Mouse (Mus musculus) kidney, adult 2 months (tissue): ENCODE measurements at regions not wholly inside any gene's neighbourhood (a gene's known extent, or its start where the extent isn't known, plus 50 kb on each side); places are given as distances from the start of the nearest gene placed in this dataset.
"Not testable (repeated sequence)": the region's sequence is repeated elsewhere in the genome, so short reads cannot be mapped to it uniquely, and the experiment has no call there.

Experiments
- DNase-seq: peaks from one replicate; pipeline ENCODE4 v3.0.0; 2021
- H3K27ac ChIP-seq: fragments of 200-500 bp; 2 replicates; pipeline ENCODE4 v1.5.1; 2012; ENCODE audit warnings: low read depth, low read length, control low read depth, inconsistent platforms; ENCODE audit not compliant: insufficient read depth
- H3K27me3 ChIP-seq: fragments of 200-500 bp; replicated peaks from 2 replicates; pipeline ENCODE4 v1.6.1; 2012; ENCODE audit warnings: mild to moderate bottlenecking, moderate library complexity, low read length, inconsistent platforms; ENCODE audit not compliant: control insufficient read depth, insufficient read depth
- H3K36me3 ChIP-seq: fragments of 200-500 bp; 2 replicates; pipeline ENCODE4 v1.6.1; 2012; ENCODE audit warnings: mild to moderate bottlenecking, moderate library complexity, low read length, inconsistent platforms; ENCODE audit not compliant: control insufficient read depth, insufficient read depth
- H3K4me1 ChIP-seq: fragments of 200-500 bp; 2 replicates; pipeline ENCODE4 v1.6.1; 2011; ENCODE audit warnings: low read length; ENCODE audit not compliant: control insufficient read depth, insufficient read depth
- H3K4me3 ChIP-seq: fragments of 200-500 bp; 2 replicates; pipeline ENCODE4 v1.5.1; 2011; ENCODE audit warnings: mild to moderate bottlenecking, low read depth, low read length, control low read depth; ENCODE audit not compliant: insufficient read depth
- CTCF ChIP-seq: fragments of 200-500 bp; conservative IDR thresholded peaks from 2 replicates; pipeline ENCODE4 v1.5.1; 2011; ENCODE audit warnings: low read depth, mild to moderate bottlenecking, control low read depth, low read length, moderate library complexity, mixed read lengths; ENCODE audit not compliant: insufficient read depth, insufficient read length
- POLR2A ChIP-seq: fragments of 200-500 bp; IDR thresholded peaks from one replicate; pipeline ENCODE4 v1.6.1; 2011; ENCODE audit warnings: low read depth, low read length, control low read depth
- WGBS: fragments of 180-500 bp; shearing (Covaris S2); methylation state at CpG from one replicate; pipeline ENCODE4 v1.1.7; 2018; 5-methylcytosine and 5-hydroxymethylcytosine counted together

GRCm38 (mm10) chr11:22589901-22590300 lies 78.0 kb downstream of the Tmem17 start:
- no peak for TF ChIP-seq CTCF
- TF ChIP-seq POLR2A = no peak
- Histone ChIP-seq H3K4me1 (peaks cover 9% of the 10 kb centered on the region), H3K4me3 (no peak overlapping the region), H3K27me3 (no peaks in the 10 kb centered on the region), H3K27ac (no peak overlapping the region), H3K36me3 (no peaks in the 10 kb centered on the region)
- no peak for DNase-seq
- 57% methylated on average over 2 of the region's 2 CpGs for WGBS

- H3K36me3 ChIP-seq, H3K4me3 ChIP-seq, H3K27me3 ChIP-seq, H3K27ac ChIP-seq, H3K4me1 ChIP-seq, DNase-seq: not testable (repeated sequence)
- WGBS = 89% methylated on average over 14 of the region's 14 CpGs
Measured at GRCm38 (mm10) chr11:22591050-22591449, 79.2 kb downstream of the Tmem17 start.

DNA sequence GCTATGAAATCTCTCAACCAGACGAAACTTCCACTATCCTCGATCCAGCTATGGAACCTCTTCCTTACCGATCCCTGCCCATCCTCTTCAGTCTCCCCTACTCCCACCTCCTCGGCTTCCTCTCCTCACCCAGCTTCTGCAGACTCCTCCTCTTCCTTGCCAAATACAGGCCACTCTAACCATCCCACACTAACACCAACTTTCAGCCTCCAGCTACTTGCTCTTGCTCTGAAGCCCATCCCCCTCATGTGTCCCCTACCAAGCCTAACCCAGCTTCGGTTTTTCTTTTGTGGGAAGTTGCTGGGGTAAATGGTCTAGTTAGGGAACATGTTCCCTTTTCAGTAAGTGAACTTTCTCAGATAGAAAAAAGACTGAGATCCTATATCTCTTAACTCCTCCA lies 80.8 kb downstream of the Tmem17 start:
- 75% methylated on average over 5 of the region's 5 CpGs for WGBS
- H3K27me3 ChIP-seq = no peaks in the 10 kb centered on the region
- no peaks in the 10 kb centered on the region for H3K36me3 ChIP-seq
- DNase-seq = no peak
- TF ChIP-seq CTCF = no peak
- no peak for TF ChIP-seq POLR2A
- H3K4me1 ChIP-seq = peaks cover 4% of the 10 kb centered on the region
- H3K27ac ChIP-seq = no peak overlapping the region
- H3K4me3 ChIP-seq = no peak overlapping the region

DNA sequence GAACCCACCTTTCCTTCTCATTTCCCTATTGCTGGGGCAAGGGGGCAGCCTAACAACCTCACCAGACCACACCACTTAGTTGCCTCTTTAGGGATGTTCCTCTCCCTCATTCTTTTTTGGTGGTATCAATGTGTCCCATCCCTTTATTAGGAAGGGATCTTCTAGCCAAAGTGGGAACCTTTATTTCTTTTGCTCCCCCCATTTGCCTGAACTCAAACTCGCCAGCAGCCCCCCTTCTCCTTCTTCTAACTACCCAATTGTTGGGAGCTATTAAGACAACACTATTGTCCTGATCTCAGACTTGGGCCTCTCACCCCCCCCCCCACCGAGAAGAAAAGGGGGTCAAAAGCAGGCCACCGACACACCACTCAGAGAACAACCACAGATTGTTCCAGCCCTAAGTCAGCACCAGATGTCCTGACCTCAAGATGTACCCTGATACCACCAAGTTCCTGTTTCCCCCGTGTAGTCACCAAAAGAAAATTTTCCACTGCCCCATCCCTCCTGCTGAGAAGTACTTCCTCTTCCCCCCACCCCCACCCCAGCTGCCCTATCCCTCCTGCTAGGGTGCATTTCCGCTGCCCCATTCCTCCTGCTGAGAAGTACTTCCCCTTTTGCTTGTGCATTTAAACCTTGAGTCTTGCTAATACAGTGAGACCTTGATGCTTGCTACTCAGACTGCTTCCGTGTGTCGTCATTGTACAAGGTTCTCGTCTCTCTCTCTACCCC lies 84.4 kb downstream of the Tmem17 start:
- Histone ChIP-seq H3K4me1 (no peaks in the 10 kb centered on the region), H3K4me3 (no peak overlapping the region), H3K27ac (no peak overlapping the region), H3K27me3 (no peaks in the 10 kb centered on the region), H3K36me3 (no peaks in the 10 kb centered on the region)
- DNase-seq = no peak
- TF ChIP-seq CTCF (no peak), POLR2A (no peak)
- 88% methylated on average over 8 of the region's 8 CpGs for WGBS

GRCm38 (mm10) chr11:22596805-22597149 lies 84.9 kb downstream of the Tmem17 start:
- Histone ChIP-seq H3K27me3 (no peaks in the 10 kb centered on the region), H3K4me1 (no peaks in the 10 kb centered on the region), H3K36me3 (no peaks in the 10 kb centered on the region), H3K4me3 (no peak overlapping the region), H3K27ac (no peak overlapping the region)
- DNase-seq = no peak
- TF ChIP-seq POLR2A = no peak
- no peak for TF ChIP-seq CTCF
- WGBS = 95% methylated on average over 2 of the region's 2 CpGs

DNA sequence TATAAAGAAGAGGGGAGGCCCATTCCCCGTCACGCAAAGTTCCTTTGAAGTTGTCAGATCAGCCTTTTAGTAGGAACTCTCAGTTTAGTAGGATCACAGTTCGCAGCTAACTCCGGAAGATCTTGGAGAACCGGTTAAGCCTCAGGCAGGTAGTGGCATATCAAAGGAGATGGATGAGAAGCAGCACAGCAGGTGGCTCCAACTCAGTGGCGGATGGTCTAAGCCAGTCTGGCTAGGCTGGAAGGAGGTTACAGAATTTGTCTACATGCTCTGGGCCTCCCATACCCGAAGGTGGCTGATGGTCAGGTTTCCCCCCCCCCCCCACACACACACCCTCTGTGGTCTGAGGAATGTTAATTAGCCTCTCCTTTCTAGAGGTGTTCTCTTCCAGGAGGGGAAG lies 88.5 kb downstream of the Tmem17 start:
- no peak for TF ChIP-seq POLR2A
- no peak for TF ChIP-seq CTCF
- Histone ChIP-seq H3K27ac (no peak overlapping the region), H3K27me3 (no peaks in the 10 kb centered on the region), H3K4me3 (no peak overlapping the region), H3K4me1 (no peaks in the 10 kb centered on the region), H3K36me3 (no peaks in the 10 kb centered on the region)
- no peak for DNase-seq
- WGBS = 71% methylated on average over 7 of the region's 7 CpGs

DNA sequence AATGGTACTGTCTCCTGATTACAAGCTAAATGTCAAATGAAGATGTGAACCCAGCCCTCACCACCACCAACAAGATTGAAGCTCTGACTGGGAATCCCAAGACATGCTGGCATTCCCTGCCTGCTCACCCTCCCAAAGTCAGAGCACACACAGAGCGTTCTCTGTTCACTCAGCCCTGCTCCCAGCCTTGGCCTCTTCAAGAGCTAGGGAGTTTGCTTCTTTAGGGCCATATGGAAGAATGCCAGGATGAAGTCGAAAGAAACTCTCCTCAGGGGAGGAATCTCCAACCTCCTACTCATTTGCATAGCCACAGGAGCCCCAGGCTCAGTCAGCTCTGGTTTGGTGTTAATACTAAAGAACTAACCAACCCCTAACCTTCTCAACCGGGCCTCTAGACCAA lies 90.1 kb downstream of the Tmem17 start:
- no peaks in the 10 kb centered on the region for H3K27me3 ChIP-seq
- no peak overlapping the region for H3K4me3 ChIP-seq
- 30% methylated on average over 3 of the region's 3 CpGs for WGBS
- H3K27ac ChIP-seq = no peak overlapping the region
- TF ChIP-seq POLR2A (no peak), CTCF (no peak)
- DNase-seq = no peak
- no peaks in the 10 kb centered on the region for H3K36me3 ChIP-seq
- H3K4me1 ChIP-seq = no peaks in the 10 kb centered on the region

GRCm38 (mm10) chr11:22602610-22603009 lies 90.7 kb downstream of the Tmem17 start:
- no peak for DNase-seq
- no peaks in the 10 kb centered on the region for H3K27me3 ChIP-seq
- TF ChIP-seq POLR2A (no peak), CTCF (no peak)
- 85% methylated on average over 3 of the region's 3 CpGs for WGBS
- H3K4me3 ChIP-seq = no peak overlapping the region
- no peaks in the 10 kb centered on the region for H3K4me1 ChIP-seq
- no peak overlapping the region for H3K27ac ChIP-seq
- H3K36me3 ChIP-seq = no peaks in the 10 kb centered on the region
